Mouse (Mus musculus) spleen, postnatal 4 days (tissue): Measurements from ENCODE around the gene Lrrn4.
A peak's percentile ranks its signal among the peaks of the same experiment; 100 is the strongest.

Source experiments
- DNase-seq, 2 experiments: peaks; one replicate each; pipeline ENCODE4 v3.0.0; 2022; ENCODE audit warnings: low spot score in 2 of 2

Lrrn4 gene

GRCm38 (mm10) chr2:132880844-132881645 is at the start of gene Lrrn4:
Lrrn4 (minus strand) TSS chr2:132880891.
- no peak for DNase-seq

- DNase-seq: no peak
Measured at GRCm38 (mm10) chr2:132928999-132929398, 48.3 kb upstream of the Lrrn4 start.

GRCm38 (mm10) chr2:132927871-132928270 is 47.2 kb upstream of the Lrrn4 start:
- DNase-seq: no peak

- no peak for DNase-seq
Measured at GRCm38 (mm10) chr2:132927298-132927697, 46.6 kb upstream of the Lrrn4 start.

GRCm38 (mm10) chr2:132923290-132924085 is 42.8 kb upstream of the Lrrn4 start:
- no peak for DNase-seq

GRCm38 (mm10) chr2:132922076-132922873 is 41.6 kb upstream of the Lrrn4 start:
- DNase-seq: no peak

GRCm38 (mm10) chr2:132914785-132915184 is 34.1 kb upstream of the Lrrn4 start:
- DNase-seq: no peak

GRCm38 (mm10) chr2:132906763-132907162 is 26.1 kb upstream of the Lrrn4 start:
- DNase-seq: no peak

- no peak for DNase-seq
Measured at GRCm38 (mm10) chr2:132904961-132905360, 24.3 kb upstream of the Lrrn4 start.

GRCm38 (mm10) chr2:132903498-132903897 is 22.8 kb upstream of the Lrrn4 start:
- DNase-seq: no peak

- DNase-seq: no peak
Measured at GRCm38 (mm10) chr2:132902056-132902455, 21.4 kb upstream of the Lrrn4 start.

GRCm38 (mm10) chr2:132901636-132902035 is 20.9 kb upstream of the Lrrn4 start:
- DNase-seq: no peak

- no peak for DNase-seq
Measured at GRCm38 (mm10) chr2:132900596-132900995, 19.9 kb upstream of the Lrrn4 start.

- no peak for DNase-seq
Measured at GRCm38 (mm10) chr2:132898211-132898610, 17.5 kb upstream of the Lrrn4 start.

GRCm38 (mm10) chr2:132893826-132894225 is 13.1 kb upstream of the Lrrn4 start:
- no peak for DNase-seq

- DNase-seq: no peak
Measured at GRCm38 (mm10) chr2:132885312-132885711, 4.6 kb upstream of the Lrrn4 start.

GRCm38 (mm10) chr2:132884303-132884967 is 3.7 kb upstream of the Lrrn4 start:
- DNase-seq: no peak

- DNase-seq: peak in 1 of 2 experiments; percentile 62
Measured at GRCm38 (mm10) chr2:132879261-132880044, 1.2 kb downstream of the Lrrn4 start.

- no peak for DNase-seq
Measured at GRCm38 (mm10) chr2:132876991-132877390, 3.7 kb downstream of the Lrrn4 start.

- DNase-seq: no peak
Measured at GRCm38 (mm10) chr2:132873657-132874326, 6.9 kb downstream of the Lrrn4 start.
